Mouse (Mus musculus) R1 (cell line): ENCODE measurements around the gene Psmd2.
"Not testable (repeated sequence)": the region's sequence is repeated elsewhere in the genome, so short reads cannot be mapped to it uniquely, and the experiment has no call there.

ENCODE experiments used
- DNase-seq: peaks from one replicate; pipeline ENCODE4 v3.0.0-alpha.2; 2018; ENCODE audit warnings: low read depth, low spot score

The Psmd2 gene

GRCm38 (mm10) chr16:20657661-20658060 lies 6.2 kb downstream of the Psmd2 start:
- no peak for DNase-seq

GRCm38 (mm10) chr16:20668013-20668412 lies 16.6 kb downstream of the Psmd2 start, which contains the start of gene Eif4g1:
Eif4g1 (plus strand) TSS chr16:20668313.
- not testable (repeated sequence) for DNase-seq

DNA sequence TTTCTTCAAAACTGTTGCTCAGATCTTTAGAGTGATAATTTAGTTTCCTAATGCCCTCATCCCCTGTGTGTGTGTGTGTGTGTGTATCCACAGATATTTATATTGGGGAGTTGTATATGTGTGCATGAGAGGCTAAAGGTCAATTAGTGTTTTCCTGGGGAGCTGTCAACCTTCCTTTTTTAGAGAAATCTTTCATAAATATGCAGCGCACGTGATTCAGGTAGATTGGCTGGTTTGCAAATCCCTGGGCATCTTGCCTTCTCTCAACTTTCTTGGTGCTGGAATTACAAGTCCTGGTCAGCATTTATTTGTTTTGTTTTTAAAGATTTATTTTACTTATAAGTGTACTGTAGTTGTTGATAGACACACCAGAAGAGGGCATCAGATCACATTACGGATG lies 18.8 kb downstream of the Psmd2 start:
- no peak for DNase-seq

GRCm38 (mm10) chr16:20671886-20672285 lies 20.4 kb downstream of the Psmd2 start:
- DNase-seq = peak; percentile 79

DNA sequence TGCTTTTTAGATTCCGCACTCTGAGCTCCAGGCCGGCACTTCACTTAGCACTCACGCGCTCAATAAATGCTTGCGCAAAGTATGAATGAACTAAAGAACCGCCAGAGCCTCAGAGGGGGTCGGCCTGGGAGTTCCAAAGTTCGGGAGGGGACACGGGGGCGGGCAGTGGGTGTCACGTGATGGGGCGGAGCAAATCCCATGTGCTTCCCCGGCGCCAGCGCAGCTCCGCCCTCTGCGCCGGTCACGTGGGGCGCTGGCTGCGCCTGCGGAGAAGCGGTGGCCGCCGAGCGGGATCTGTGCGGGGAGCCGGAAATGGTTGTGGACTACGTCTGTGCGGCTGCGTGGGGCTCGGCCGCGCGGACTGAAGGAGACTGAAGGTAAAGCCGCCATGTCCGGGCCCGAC lies 21.0 kb downstream of the Psmd2 start:
- peak; percentile 94 for DNase-seq

DNA sequence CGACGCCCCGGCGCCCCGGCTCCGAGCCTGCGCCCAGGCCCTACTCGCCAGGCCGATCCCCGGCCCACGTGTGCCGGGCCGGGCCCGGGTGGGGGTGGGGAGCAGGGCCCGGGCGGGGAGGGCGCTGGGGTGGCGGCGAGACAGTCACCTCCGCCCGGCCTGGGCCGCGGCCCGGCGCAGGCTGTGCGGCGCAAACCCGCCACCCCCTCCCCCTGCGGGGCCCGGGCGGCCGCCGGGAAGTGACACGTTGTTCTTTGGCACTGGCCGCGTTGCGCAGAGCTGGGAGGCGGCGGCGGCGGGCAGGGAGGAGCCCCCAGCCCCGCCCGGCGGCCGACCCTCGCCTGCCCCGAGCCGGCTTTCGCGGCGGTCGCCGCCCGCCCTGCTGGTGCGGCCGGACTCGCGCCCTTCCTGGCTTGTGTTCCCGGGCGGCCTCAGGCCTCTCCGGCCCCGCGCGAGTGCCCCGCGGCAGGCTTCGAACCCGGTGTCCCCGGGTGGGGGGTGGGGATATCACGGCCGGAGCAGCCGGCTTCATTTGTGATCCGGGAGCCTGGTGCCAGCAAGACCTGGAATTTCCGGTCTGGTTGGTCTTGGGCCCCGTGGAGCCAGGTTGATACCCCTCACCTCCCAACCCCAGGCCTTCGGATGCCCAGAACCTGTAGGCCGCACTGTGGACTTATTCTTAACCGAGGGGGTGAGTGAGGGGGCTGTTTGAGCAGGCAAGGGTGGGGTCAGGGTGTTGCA lies 21.7 kb downstream of the Psmd2 start:
- DNase-seq = peak; percentile 51

GRCm38 (mm10) chr16:20673706-20674303 lies 22.4 kb downstream of the Psmd2 start:
- DNase-seq = peak; percentile 70

DNA sequence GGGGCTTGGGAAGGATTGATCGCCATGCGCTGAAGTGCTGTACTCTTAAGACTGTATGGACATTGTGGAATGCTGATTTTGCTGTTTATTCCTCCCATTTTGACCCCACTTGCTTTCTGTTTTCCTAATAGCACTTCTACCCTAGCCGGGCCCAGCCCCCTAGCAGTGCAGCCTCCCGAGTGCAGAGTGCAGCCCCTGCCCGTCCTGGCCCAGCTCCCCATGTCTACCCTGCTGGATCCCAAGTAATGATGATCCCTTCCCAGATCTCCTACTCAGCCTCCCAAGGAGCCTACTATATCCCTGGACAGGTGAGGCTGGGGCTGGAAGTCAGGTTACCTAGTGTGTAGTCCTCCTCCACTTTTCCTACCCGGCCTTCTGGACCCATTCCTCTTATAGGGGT lies 23.8 kb downstream of the Psmd2 start:
- DNase-seq = no peak

- no peak for DNase-seq
Measured at GRCm38 (mm10) chr16:20676702-20677101, 25.2 kb downstream of the Psmd2 start.

DNA sequence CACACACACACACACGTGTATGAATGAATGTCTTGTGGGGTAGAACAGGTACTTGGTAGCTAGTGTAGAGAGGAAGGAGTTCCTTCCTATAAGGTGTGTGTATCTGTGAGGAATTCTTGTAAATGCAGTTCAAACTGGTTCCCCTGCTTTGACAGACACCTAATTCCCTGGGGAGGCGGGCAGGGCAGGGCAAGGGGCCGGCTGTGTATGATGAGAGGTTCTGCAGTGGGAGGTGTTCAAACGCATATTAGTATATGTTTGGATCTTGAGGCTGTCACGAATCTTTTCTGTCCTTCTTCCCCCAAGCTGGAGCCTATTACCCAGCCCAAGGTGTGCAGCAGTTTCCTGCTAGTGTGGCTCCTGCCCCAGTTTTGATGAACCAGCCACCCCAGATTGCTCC lies 25.9 kb downstream of the Psmd2 start:
- no peak for DNase-seq

DNA sequence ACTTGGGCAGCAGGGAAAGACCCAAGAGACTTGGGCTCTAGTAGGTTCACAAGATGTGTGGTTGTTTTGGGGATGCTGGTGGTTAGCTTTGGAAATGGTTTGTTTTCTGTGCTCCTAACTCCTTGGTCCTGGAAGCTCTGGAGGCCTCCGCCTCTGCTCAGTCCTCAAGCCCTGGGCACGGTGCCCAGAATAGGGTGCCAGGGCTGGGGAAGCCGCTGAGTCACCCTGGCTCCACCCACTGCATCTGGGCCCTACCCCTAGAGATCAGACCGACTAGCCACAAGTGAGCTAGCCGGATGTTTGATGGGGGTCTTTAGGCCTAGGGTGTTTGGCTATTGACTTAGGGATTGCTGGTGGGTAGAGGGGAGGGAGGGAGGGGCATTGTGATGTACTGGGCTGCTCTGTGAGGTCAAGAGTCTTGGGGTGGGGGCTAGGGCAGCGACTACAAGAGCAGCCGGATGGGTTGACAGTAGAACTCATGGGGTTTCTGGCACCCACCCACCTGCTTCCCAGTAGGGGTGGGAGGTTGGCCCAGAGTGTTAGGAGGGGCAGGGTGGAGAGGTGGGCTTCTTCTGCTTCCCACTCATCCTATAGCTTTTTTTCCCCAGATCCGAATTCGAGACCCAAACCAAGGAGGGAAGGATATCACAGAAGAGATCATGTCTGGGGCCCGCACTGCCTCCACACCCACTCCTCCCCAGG lies 26.7 kb downstream of the Psmd2 start:
- DNase-seq = no peak

GRCm38 (mm10) chr16:20690774-20691173 lies 39.3 kb downstream of the Psmd2 start:
- no peak for DNase-seq

GRCm38 (mm10) chr16:20691617-20692016 lies 40.2 kb downstream of the Psmd2 start:
- no peak for DNase-seq

DNA sequence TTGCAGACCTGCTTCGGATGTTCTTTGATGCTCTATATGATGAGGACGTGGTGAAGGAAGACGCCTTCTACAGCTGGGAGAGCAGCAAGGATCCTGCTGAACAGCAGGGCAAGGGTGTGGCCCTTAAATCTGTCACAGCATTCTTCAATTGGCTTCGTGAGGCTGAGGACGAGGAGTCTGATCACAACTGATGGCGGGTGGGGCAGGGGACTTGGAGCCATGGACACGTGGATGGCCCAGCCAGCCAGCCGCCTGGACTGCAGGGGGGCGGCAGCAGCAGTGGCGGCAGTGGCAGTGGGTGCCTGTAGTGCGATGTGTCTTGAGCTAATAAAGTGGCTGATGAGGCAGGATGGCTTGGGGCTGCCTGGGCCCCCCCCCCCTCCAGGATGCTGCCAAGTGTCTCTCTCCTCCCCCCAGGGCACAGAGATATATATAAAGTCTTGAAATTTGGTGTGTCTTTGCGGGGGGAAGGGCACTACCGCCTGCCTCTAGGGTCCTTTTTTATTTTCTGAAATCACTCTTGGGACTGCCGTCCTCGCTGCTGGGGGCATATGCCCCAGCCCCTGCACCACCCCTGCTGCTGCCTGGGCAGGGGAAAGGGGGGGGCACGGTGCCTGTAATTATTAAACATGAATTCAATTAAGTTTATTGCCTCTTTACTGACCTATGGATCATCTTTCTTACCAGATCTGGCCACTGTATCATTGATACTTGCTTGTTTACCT lies 41.0 kb downstream of the Psmd2 start:
- DNase-seq = peak; percentile 53

DNA sequence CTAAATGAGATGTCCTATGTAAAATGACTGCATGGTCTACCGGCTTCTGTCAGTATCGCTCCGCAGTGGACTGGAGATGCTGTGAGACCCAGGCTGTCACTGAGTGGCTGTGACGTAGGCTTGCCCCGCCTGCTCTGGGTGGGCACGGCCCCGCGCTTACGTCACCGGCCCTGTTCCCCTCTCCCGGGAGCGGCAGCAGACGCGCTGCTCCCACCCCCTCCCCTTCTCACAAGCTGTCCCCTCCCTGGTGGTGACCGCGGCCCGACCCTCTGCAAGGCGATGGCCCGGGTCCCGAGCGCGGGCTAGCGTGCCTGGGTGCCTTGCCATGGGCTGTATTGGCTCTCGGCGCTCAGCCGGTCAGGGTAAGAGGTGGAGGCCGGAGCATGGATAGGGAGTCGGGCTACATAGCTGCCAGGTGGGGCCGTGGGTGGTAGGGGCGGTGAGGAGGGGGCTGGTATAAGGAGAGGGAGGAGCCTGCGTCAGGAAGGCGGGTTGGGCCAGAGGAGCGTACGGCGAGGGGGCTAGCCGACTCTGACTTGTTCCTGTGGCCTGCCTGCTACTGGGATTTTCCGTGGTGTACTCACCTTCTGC lies 41.8 kb downstream of the Psmd2 start, which contains the start of gene Fam131a:
Gene Fam131a, plus strand, starts transcription at position 131 of the 591 bp plus-strand sequence.
- DNase-seq = peak; percentile 88

GRCm38 (mm10) chr16:20694781-20695180 lies 43.3 kb downstream of the Psmd2 start:
- no peak for DNase-seq

GRCm38 (mm10) chr16:20695622-20696323 lies 44.3 kb downstream of the Psmd2 start:
- peak; percentile 77 for DNase-seq

DNA sequence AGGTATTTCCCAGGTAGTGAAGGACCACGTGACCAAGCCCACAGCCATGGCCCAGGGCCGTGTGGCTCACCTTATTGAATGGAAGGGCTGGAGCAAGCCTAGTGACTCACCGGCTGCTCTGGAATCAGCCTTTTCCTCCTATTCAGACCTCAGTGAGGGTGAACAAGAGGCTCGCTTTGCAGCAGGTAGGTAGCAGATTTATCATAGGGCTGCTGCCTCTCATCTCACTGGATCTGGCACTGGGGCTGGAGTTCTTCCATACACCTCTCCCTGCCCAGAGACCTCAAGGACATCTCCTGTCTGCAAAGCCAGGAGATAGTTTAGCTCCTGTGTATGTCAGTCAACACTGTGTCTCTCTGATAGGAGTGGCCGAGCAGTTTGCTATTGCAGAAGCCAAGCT lies 47.8 kb downstream of the Psmd2 start:
- DNase-seq = no peak

GRCm38 (mm10) chr16:20700036-20700435 lies 48.6 kb downstream of the Psmd2 start:
- no peak for DNase-seq

GRCm38 (mm10) chr16:20701316-20701715 lies 49.9 kb downstream of the Psmd2 start:
- DNase-seq = no peak
